Mouse (Mus musculus): ENCODE data around the gene Ccl28.

DNA sequence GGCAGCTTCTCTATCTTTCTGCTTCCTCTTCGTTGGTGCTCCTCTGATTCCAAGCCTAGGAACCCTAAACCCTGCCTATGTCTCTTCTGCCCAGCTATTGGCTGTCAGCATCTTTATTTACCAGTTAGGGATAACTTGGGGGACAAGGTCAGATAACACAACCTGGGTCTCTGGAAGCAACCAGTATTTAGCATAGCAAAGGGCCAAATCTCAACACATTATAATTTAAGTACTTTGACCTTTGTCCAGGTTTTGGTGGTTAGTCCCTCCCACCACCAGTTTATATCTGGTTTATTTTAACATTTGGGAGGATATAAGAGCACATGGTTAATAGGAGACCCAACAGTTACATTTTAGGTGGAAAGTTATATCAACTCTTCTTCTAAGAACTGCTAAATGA is 72.9 kb downstream of the Ccl28 start:
- TF ChIP-seq EP300 (IDR thresholded peaks at IDR 0.05; ENCODE audit: low read depth) (no peak), CTCF (IDR thresholded peaks at IDR 0.05; ENCODE audit: low read depth) (no peak)

Data from liver, postnatal 0 days (tissue).